Mouse (Mus musculus) heart, adult 18-20 months (tissue): ENCODE results near the gene Mllt1. TPM values are rescaled to one million over a fixed set of nuclear protein-coding genes. Genes with fewer than 3 reads are reported as not detected.
A peak's percentile ranks its signal among the peaks of the same experiment; 100 is the strongest.
"Not testable (repeated sequence)": the region's sequence is repeated elsewhere in the genome, so short reads cannot be mapped to it uniquely, and the experiment has no call there.

Experiments
- DNase-seq, 2 experiments: peaks; one replicate each; pipeline ENCODE4 v3.0.0; 2021 to 2022; ENCODE audit warnings: mixed read lengths in 1 of 2
- total RNA-seq, 2 experiments: library from RNA; stranded (reverse); gene quantifications; 2 replicates each; pipeline ENCODE4 v1.2.3; 2021

Mllt1 gene
- total RNA-seq, 2 experiments from 2014 or later, result 24.3 to 25.9 TPM

DNA sequence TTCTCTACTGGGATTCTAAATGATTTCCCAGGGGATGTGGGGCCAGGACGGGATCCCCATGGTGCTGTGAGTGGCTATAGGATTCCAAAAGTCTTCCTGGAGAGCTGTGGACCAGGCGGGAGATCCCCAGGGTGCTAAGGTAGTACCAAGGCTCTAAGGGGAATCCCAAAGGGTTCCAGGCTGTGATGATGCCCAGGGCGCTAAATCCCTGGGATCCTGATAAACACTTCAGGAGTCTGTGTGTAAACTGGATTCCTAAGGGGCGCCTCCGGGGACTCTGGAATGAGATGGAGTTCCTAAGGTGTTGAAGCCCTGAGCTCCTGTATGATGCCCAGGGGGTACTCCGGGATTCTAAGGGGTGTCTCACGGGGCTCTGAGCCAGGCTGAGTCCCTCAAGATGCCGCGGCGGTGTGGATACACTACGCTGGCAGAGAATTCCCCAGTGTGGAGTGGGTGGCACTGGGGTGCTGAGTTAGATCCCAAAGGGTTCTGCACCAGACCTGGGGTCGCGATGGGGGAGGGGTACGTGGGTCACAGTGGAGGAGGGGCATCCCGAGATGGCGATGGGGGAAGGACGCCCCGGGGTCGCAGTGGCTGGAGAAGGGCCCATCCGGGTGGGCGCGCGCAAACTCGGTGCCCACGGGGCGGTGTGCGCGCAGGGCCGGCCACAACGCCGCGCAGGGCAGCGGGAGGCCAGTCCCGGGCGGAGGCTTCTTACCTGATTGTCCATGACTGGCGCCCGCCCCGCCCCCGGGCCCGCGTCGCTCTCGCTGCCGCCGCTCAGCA lies 477 bp downstream of the Mllt1 start:
- DNase-seq, result no peak

- no peak for DNase-seq
These were observed 1.8 kb downstream of the Mllt1 start for GRCm38 (mm10) chr17:56933395-56933794.

GRCm38 (mm10) chr17:56930026-56930425 lies 5.2 kb downstream of the Mllt1 start:
- DNase-seq, result no peak

- DNase-seq, result no peak
These were observed 5.7 kb downstream of the Mllt1 start for GRCm38 (mm10) chr17:56929530-56929929.

DNA sequence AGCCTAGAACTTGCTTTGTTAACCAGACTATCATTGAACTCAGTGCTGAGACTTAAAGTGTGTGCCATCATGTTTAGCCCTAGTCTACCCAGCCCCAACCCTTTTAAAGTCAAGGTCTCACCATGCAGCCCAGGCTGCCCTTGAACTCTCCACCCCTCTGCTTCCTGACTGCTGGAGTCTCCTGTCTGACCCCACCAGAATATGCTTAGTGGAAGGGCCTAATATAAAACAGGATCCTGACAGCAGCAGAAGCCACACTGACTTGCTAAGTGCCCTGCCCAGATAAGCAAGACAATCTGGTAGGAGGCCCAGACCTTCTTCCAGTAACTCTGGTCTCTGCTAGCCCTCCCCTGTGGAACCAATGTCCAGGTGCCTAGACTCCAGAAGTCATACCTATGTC lies 6.1 kb downstream of the Mllt1 start:
- no peak for DNase-seq

GRCm38 (mm10) chr17:56925998-56926397 lies 9.2 kb downstream of the Mllt1 start:
- no peak for DNase-seq

- DNase-seq, result no peak
These were observed 15.5 kb downstream of the Mllt1 start for GRCm38 (mm10) chr17:56919725-56920124.

- DNase-seq, result peak in 1 of 2 experiments; percentile 26
These were observed 18.0 kb downstream of the Mllt1 start for GRCm38 (mm10) chr17:56917166-56917565.

DNA sequence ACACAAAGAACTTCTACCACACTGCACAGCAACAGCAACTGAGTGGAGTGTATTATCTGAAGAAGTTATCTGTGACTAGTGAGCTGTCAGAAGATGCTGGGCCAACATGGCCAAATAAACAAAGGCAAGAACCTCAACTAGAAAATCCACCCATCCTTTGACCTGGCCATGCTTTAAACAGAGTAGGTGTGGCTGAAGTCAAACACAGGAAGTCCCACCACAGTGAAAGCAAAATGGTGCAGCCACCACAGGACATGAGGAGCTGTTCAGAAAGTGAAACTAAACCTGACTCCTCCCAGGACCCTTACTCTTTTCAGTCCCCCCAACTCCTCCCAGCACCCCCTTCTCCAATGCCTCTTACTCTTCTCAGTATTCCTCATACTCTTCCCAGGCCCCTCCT lies 21.8 kb downstream of the Mllt1 start:
- DNase-seq, result no peak

DNA sequence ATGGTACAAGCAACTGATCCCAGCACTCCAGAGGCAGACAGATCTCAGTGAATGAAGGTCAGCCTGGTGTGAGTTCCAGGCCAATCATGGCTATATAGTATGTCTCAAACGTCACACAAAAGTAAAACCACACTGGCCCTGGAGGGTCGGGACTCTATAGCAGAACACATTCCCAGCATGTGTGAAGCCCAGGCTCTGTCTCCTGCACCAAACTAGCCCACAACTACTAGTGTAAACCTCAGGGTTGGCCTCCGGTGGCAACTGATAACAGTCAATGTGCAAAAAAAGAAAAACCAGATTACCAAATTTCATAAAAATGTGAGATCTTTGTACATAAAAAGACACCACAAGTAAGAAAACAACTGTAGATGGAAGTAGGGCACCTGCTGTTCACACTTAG lies 22.2 kb downstream of the Mllt1 start:
- no peak for DNase-seq

GRCm38 (mm10) chr17:56909764-56910163 lies 25.5 kb downstream of the Mllt1 start:
- not testable (repeated sequence) for DNase-seq

- peak; percentile 48 to 53 for DNase-seq
These were observed 27.3 kb downstream of the Mllt1 start for GRCm38 (mm10) chr17:56907887-56908286.

DNA sequence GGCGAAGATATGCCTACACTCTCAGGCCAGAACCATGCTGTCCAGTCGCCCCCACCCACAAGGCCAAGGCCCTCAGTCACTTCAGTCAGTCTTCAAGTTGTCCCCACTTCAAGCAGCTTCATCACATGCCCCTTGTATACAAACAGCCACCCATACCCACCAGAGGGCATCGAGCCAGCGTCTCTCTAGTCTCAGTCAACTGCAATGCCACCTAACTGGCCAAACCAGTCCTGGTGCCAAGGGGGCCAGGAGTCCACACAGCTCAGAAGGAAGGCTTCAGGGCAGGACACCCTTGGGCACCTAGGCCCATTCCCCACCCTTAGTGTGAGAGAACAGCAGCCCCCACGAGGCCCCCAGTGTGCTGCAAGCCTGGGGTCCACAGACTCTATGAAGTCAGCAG lies 28.1 kb downstream of the Mllt1 start:
- no peak for DNase-seq

GRCm38 (mm10) chr17:56906166-56906565 lies 29.0 kb downstream of the Mllt1 start:
- no peak for DNase-seq

- DNase-seq, result no peak
These were observed 32.5 kb downstream of the Mllt1 start for GRCm38 (mm10) chr17:56902698-56903097.

- peak; percentile 70 to 85 for DNase-seq
These were observed 37.5 kb downstream of the Mllt1 start for GRCm38 (mm10) chr17:56897630-56898195.

- DNase-seq, result no peak
These were observed 38.6 kb downstream of the Mllt1 start for GRCm38 (mm10) chr17:56896513-56897129.

GRCm38 (mm10) chr17:56895368-56895918 lies 39.8 kb downstream of the Mllt1 start:
- no peak for DNase-seq

GRCm38 (mm10) chr17:56890018-56890417 lies 45.2 kb downstream of the Mllt1 start:
- no peak for DNase-seq

DNA sequence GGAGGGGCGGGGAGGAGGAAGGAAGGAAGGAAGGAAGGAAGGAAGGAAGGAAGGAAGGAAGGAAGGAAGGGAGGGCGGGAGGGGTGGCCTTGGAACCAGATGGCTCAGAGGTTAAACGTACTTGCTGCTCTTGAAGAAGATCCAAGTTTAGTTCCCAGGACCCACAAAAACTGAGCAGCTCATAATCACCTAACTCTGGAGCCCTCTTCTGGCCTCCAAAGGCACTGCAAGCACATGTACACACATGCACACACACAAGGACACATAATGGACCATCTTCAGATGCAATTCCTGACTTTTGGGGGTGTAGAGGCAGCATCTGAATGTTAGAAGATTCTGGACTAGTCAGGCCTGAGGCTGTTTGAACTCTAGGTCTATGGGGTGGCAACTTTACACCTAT lies 47.2 kb downstream of the Mllt1 start:
- DNase-seq, result no peak

GRCm38 (mm10) chr17:56884809-56885208 lies 50.4 kb downstream of the Mllt1 start:
- DNase-seq, result no peak

- DNase-seq, result peak; percentile 25 to 35
These were observed 50.9 kb downstream of the Mllt1 start for GRCm38 (mm10) chr17:56884331-56884730.

- peak; percentile 28 to 29 for DNase-seq
These were observed 51.6 kb downstream of the Mllt1 start for GRCm38 (mm10) chr17:56883612-56884011.
